Mouse (Mus musculus) spleen, embryonic (tissue): Measurements from ENCODE around the gene Vmn1r128.
"Not testable (repeated sequence)": the region's sequence is repeated elsewhere in the genome, so short reads cannot be mapped to it uniquely, and the experiment has no call there.

Experiments used
- CTCF ChIA-PET: fragments of 350-600 bp; sonication (Branson Sonifier 250); formaldehyde crosslinking; loops from one replicate; lab custom pipeline; 2022; lab: Charles Lee

Vmn1r128 gene

GRCm38 (mm10) chr7:21349073-21349472 lies at the start of gene Vmn1r128:
Gene Vmn1r128, plus strand, starts transcription at chr7:21349373.
- CTCF ChIA-PET = not testable (repeated sequence)

- CTCF ChIA-PET = not testable (repeated sequence)
These were observed 47.8 kb upstream of the Vmn1r128 start, which contains the start of gene Vmn1r126 for GRCm38 (mm10) chr7:21301367-21301766. Gene Vmn1r126, minus strand, starts transcription at chr7:21301467.

DNA sequence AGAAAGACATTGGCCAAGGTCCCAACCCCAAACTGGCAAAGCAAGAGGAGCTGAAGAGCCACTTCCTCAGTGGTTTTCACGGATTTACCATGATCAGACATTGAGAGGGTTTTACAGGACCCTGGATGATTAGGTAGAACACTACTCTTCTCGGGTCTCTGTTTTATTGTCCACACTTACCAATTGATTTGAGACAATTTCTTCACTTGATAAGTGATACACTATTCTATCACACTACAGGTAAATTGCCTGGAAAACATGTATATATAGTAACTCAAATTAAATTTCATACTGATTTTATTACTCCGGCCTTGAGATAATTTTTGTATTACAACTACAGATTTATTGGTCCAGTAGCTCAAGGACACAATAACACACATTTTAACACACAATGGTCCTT lies 29.4 kb upstream of the Vmn1r128 start, which contains the start of gene Vmn1r127:
Vmn1r127 (minus strand) TSS at position 101 of the 400 bp plus-strand sequence.
- CTCF ChIA-PET = not testable (repeated sequence)

- CTCF ChIA-PET = not testable (repeated sequence)
These were observed 12.0 kb downstream of the Vmn1r128 start, which contains the start of gene Vmn1r129 for GRCm38 (mm10) chr7:21361191-21361590. Gene Vmn1r129, minus strand, starts transcription at chr7:21361291.
